Mouse (Mus musculus) heart, embryonic 16.5 days (tissue): ENCODE measurements around the gene Hnrnph1. TPM values are rescaled to one million over a fixed set of nuclear protein-coding genes. Genes with fewer than 3 reads are reported as not detected.

Experiments used
- ATAC-seq: fragments of 200-750 bp; cut with Nextera tagmentation; replicated peaks from 2 replicates; pipeline ENCODE4 v1.8.0; 2017; ENCODE audit warnings: moderate number of reproducible peaks; ENCODE audit not compliant: insufficient read depth, low FRiP score; ENCODE audit errors: extremely low read depth
- H3K27ac ChIP-seq: fragments of 300-500 bp; sonication (generic); 2 replicates; pipeline ENCODE4 v1.5.1; 2014; ENCODE audit warnings: mild to moderate bottlenecking, low read length, control low read depth, moderate library complexity
- H3K27me3 ChIP-seq: fragments of 300-500 bp; sonication (generic); 2 replicates; pipeline ENCODE4 v1.6.1; 2014; ENCODE audit warnings: low read length, mixed read lengths; ENCODE audit not compliant: control insufficient read depth, insufficient read depth
- H3K36me3 ChIP-seq: fragments of 300-500 bp; sonication (generic); 2 replicates; pipeline ENCODE4 v1.6.1; 2014; ENCODE audit not compliant: control insufficient read depth, insufficient read depth
- H3K4me1 ChIP-seq: fragments of 300-500 bp; sonication (generic); 2 replicates; pipeline ENCODE4 v1.6.1; 2014; ENCODE audit warnings: low read length, mixed read lengths; ENCODE audit not compliant: control insufficient read depth, insufficient read depth
- H3K4me2 ChIP-seq: fragments of 300-500 bp; sonication (generic); 2 replicates; pipeline ENCODE4 v1.6.1; 2014; ENCODE audit warnings: low read depth, mild to moderate bottlenecking, control low read depth, low read length
- H3K4me3 ChIP-seq: fragments of 300-500 bp; sonication (generic); 2 replicates; pipeline ENCODE4 v1.5.1; 2014; ENCODE audit warnings: mild to moderate bottlenecking, control low read depth, low read length
- H3K9ac ChIP-seq: fragments of 300-500 bp; sonication (generic); 2 replicates; pipeline ENCODE4 v1.6.1; 2014; ENCODE audit warnings: low read length, control low read depth
- H3K9me3 ChIP-seq: fragments of 300-500 bp; sonication (generic); replicated peaks from 2 replicates; pipeline ENCODE4 v1.6.1; 2016; ENCODE audit warnings: low read length; ENCODE audit not compliant: control insufficient read depth
- WGBS: fragments of 180-500 bp; shearing (Covaris S2); extraction: QIAGEN DNeasy Blood & Tissue Kit; methylation state at CpG from one replicate; pipeline ENCODE4 v1.1.7; 2014; 5-methylcytosine and 5-hydroxymethylcytosine counted together
- microRNA counts: library from miRNA; unstranded; fragments of <30 nt; microRNA quantifications from one replicate; lab custom pipeline; 2016
- microRNA-seq: library from miRNA; unstranded; fragments of <30 nt; microRNA quantifications from one replicate; pipeline ENCODE4, GENCODE M21; 2017
- polyA plus RNA-seq: library from polyadenylated mRNA; unstranded; fragments of >200 nt; fragmentation: Nextera tagmentation; extraction: Ambion mirVana; gene quantifications from 2 replicates; pipeline ENCODE4 v1.2.1, GENCODE M21; 2015

The Hnrnph1 gene
- polyA plus RNA-seq, 1 experiment from 2014 or later, result 252 TPM

- Histone ChIP-seq H3K27me3 (no peaks in the 10 kb centered on the region), H3K4me1 (peaks cover 11% of the 10 kb centered on the region), H3K9me3 (no peaks in the 10 kb centered on the region), H3K4me3 (no peak overlapping the region), H3K27ac (no peak overlapping the region), H3K36me3 (no peaks in the 10 kb centered on the region), H3K9ac (no peak overlapping the region), H3K4me2 (no peak overlapping the region)
- ATAC-seq, result no peak
- 83% methylated on average over 5 of the region's 5 CpGs for WGBS
Observed at GRCm38 (mm10) chr11:50432896-50433295, 56.1 kb downstream of the Hnrnph1 start.

MicroRNAs within 50 kb of the gene (microRNA counts, 519-probe panel; counts per million panel counts)
- microRNA mmu-miR-804 (lab: Ali Mortazavi, UCI), result 2,373 counts per million, percentile 52 among the panel's probes with 10 or more counts

Small RNA genes lying within 50 kb of the gene (microRNA-seq; reads per million reads assigned to microRNA genes)
- not detected for gene Mir804

Other genes with a start within 250 kb of the Hnrnph1 start
- gene Tbc1d9b, start 245.6 kb upstream of the Hnrnph1 start, polyA plus RNA-seq, result 34.0 and 34.1 TPM in 2 replicates
- gene Mrnip, start 202.5 kb upstream of the Hnrnph1 start, polyA plus RNA-seq, result 9.4 and 9.6 TPM in 2 replicates
- 261 and 264 TPM in 2 replicates for gene Sqstm1, start 166.2 kb upstream of the Hnrnph1 start, polyA plus RNA-seq
- 11.8 and 29.2 TPM in 2 replicates for gene Mgat4b, start 166.1 kb upstream of the Hnrnph1 start, polyA plus RNA-seq
- 1.5 and 2.3 TPM in 2 replicates for gene Ltc4s, start 138.4 kb upstream of the Hnrnph1 start, polyA plus RNA-seq
- gene Maml1, start 84.7 kb upstream of the Hnrnph1 start, polyA plus RNA-seq, result 2.6 and 3.0 TPM in 2 replicates
- gene Canx, start 51.3 kb upstream of the Hnrnph1 start, polyA plus RNA-seq, result 264 and 274 TPM in 2 replicates
- not detected in 2 replicates for gene Cby3, start 22.5 kb upstream of the Hnrnph1 start, polyA plus RNA-seq
- gene Rufy1, start 54.1 kb downstream of the Hnrnph1 start, polyA plus RNA-seq, result 31.1 and 33.4 TPM in 2 replicates
- gene Adamts2, start 225.1 kb downstream of the Hnrnph1 start, polyA plus RNA-seq, result 8.2 and 9.8 TPM in 2 replicates